Mouse (Mus musculus) intestine, embryonic 15.5 days (tissue): ENCODE measurements at regions not wholly inside any gene's neighbourhood (a gene's known extent, or its start where the extent isn't known, plus 50 kb on each side); places are given as distances from the start of the nearest gene placed in this dataset.

ENCODE experiments used
- ATAC-seq: fragments of 200-750 bp; cut with Nextera tagmentation; 2 replicates; pipeline ENCODE4 v1.8.0; 2017; ENCODE audit warnings: moderate TSS enrichment, moderate library complexity
- H3K27ac ChIP-seq: fragments of 300-500 bp; sonication (generic); 2 replicates; pipeline ENCODE4 v1.5.1; 2015; ENCODE audit warnings: mild to moderate bottlenecking, inconsistent platforms
- H3K27me3 ChIP-seq: fragments of 300-500 bp; sonication (generic); replicated peaks from 2 replicates; pipeline ENCODE4 v1.6.1; 2015; ENCODE audit warnings: inconsistent platforms
- H3K36me3 ChIP-seq: fragments of 300-500 bp; sonication (generic); 2 replicates; pipeline ENCODE4 v1.6.1; 2015; ENCODE audit warnings: inconsistent platforms
- H3K4me1 ChIP-seq: fragments of 300-500 bp; sonication (generic); replicated peaks from 2 replicates; pipeline ENCODE4 v1.6.1; 2015; ENCODE audit warnings: inconsistent platforms
- H3K4me2 ChIP-seq: fragments of 300-500 bp; sonication (generic); replicated peaks from 2 replicates; pipeline ENCODE4 v1.6.1; 2015; ENCODE audit warnings: mild to moderate bottlenecking, inconsistent platforms
- H3K4me3 ChIP-seq: fragments of 300-500 bp; sonication (generic); replicated peaks from 2 replicates; pipeline ENCODE4 v1.5.1; 2015; ENCODE audit warnings: inconsistent platforms
- H3K9ac ChIP-seq: fragments of 300-500 bp; sonication (generic); 2 replicates; pipeline ENCODE4 v1.6.1; 2015; ENCODE audit warnings: inconsistent platforms
- H3K9me3 ChIP-seq: fragments of 300-500 bp; sonication (generic); 2 replicates; pipeline ENCODE4 v1.6.1; 2016; ENCODE audit warnings: inconsistent platforms
- WGBS: fragments of 180-500 bp; shearing (Covaris S2); methylation state at CpG from one replicate; pipeline ENCODE4 v1.1.7; 2015; 5-methylcytosine and 5-hydroxymethylcytosine counted together

GRCm38 (mm10) chr13:107105510-107105909 is 83.6 kb upstream of the Kif2a start:
- H3K4me3 ChIP-seq = no peak overlapping the region
- H3K4me1 ChIP-seq = no peaks in the 10 kb centered on the region
- no peaks in the 10 kb centered on the region for H3K27me3 ChIP-seq
- H3K4me2 ChIP-seq = no peak overlapping the region
- H3K27ac ChIP-seq = no peak overlapping the region
- H3K9me3 ChIP-seq = no peaks in the 10 kb centered on the region
- no peak for ATAC-seq
- H3K36me3 ChIP-seq = no peaks in the 10 kb centered on the region
- WGBS = 68% methylated on average over 1 of the region's 1 CpGs
- no peak overlapping the region for H3K9ac ChIP-seq

- H3K27me3 ChIP-seq = no peaks in the 10 kb centered on the region
- H3K27ac ChIP-seq = no peak overlapping the region
- peak overlapping the region; percentile 33 for H3K4me2 ChIP-seq
- 22% methylated on average over 13 of the region's 13 CpGs for WGBS
- H3K4me3 ChIP-seq = no peak overlapping the region
- ATAC-seq = peak; percentile 87
- H3K4me1 ChIP-seq = no peaks in the 10 kb centered on the region
- H3K9me3 ChIP-seq = no peaks in the 10 kb centered on the region
- H3K36me3 ChIP-seq = no peaks in the 10 kb centered on the region
- H3K9ac ChIP-seq = no peak overlapping the region
These were observed 79.7 kb upstream of the Kif2a start for GRCm38 (mm10) chr13:107101598-107101997.

- H3K9ac ChIP-seq = no peak overlapping the region
- H3K4me3 ChIP-seq = no peak overlapping the region
- 62% methylated on average over 6 of the region's 6 CpGs for WGBS
- H3K27me3 ChIP-seq = no peaks in the 10 kb centered on the region
- no peaks in the 10 kb centered on the region for H3K4me1 ChIP-seq
- no peak overlapping the region for H3K4me2 ChIP-seq
- H3K9me3 ChIP-seq = no peaks in the 10 kb centered on the region
- H3K36me3 ChIP-seq = no peaks in the 10 kb centered on the region
- no peak overlapping the region for H3K27ac ChIP-seq
- ATAC-seq = peak; percentile 87; the same call in 1 of the 2 replicates
These were observed 79.0 kb upstream of the Kif2a start for GRCm38 (mm10) chr13:107100852-107101325.

- no peak overlapping the region for H3K9ac ChIP-seq
- no peak for ATAC-seq
- H3K4me1 ChIP-seq = no peaks in the 10 kb centered on the region
- no peak overlapping the region for H3K4me2 ChIP-seq
- H3K9me3 ChIP-seq = no peaks in the 10 kb centered on the region
- no peak overlapping the region for H3K27ac ChIP-seq
- H3K36me3 ChIP-seq = no peaks in the 10 kb centered on the region
- no peaks in the 10 kb centered on the region for H3K27me3 ChIP-seq
- no peak overlapping the region for H3K4me3 ChIP-seq
- 77% methylated on average over 3 of the region's 3 CpGs for WGBS
These were observed 78.2 kb upstream of the Kif2a start for GRCm38 (mm10) chr13:107100116-107100515.

- no peak for ATAC-seq
- Histone ChIP-seq H3K9ac (no peak overlapping the region), H3K27me3 (no peaks in the 10 kb centered on the region), H3K4me1 (no peaks in the 10 kb centered on the region), H3K4me2 (no peak overlapping the region), H3K36me3 (no peaks in the 10 kb centered on the region), H3K9me3 (no peaks in the 10 kb centered on the region), H3K4me3 (no peak overlapping the region), H3K27ac (no peak overlapping the region)
- WGBS = 92% methylated on average over 4 of the region's 4 CpGs
These were observed 75.1 kb upstream of the Kif2a start for GRCm38 (mm10) chr13:107097005-107097404.

DNA sequence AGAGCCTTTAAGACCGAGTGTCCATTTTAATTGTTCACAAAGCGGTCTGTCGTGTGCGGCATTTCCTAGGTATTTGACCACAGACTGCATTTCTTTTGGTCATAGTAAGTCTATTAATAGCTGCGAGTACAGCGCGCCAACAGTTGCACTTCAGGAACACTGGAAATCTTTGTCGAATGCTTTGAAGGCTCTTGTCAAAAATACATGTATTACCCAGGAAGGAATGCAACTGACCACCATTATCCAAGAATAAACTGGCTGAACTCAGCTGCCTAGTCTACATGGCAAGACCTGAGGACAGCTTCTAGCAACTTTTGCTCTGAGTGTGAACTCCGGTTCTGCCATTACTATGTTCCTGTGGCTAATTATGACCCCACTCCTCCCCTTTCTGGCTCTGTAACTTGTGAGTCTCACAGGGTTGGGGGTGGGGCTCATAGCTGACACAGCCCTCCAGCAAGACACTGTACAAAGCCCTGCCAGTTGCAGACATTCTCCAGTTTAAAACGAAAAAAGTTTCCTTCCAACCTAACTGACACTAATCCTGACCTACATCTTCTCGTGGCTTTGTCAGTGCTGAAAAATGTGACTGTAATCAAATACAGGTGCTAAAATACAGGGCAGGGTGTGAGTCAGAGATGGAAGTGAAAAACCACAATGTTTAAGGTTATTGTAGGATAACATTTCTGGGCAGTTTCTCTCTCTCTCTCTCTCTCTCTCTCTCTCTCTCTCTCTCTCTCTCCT is 73.2 kb upstream of the Kif2a start:
- no peaks in the 10 kb centered on the region for H3K9me3 ChIP-seq
- no peaks in the 10 kb centered on the region for H3K27me3 ChIP-seq
- H3K4me1 ChIP-seq = no peaks in the 10 kb centered on the region
- H3K4me3 ChIP-seq = no peak overlapping the region
- no peak for ATAC-seq
- H3K4me2 ChIP-seq = no peak overlapping the region
- no peak overlapping the region for H3K9ac ChIP-seq
- H3K36me3 ChIP-seq = no peaks in the 10 kb centered on the region
- no peak overlapping the region for H3K27ac ChIP-seq
- WGBS = 71% methylated on average over 11 of the region's 11 CpGs

DNA sequence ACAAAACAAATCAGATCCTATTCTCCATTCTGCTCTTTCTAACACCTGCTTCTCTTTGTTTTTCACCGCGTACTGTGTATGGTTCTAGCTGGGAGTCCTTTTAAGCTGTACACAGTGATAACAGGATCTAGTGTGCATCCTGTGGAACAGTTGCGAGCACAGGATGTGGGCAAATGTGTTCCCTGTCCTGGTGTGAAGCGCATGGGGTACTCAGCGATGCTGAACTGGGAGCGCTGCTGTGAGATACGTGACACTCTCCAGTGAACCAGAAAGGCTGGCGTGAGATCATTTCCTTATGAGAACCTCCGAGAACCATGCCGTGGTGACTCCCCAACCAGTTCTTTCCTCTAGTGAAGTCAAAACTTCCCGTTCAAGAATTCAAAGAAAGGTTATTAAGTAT is 72.6 kb upstream of the Kif2a start:
- Histone ChIP-seq H3K9me3 (no peaks in the 10 kb centered on the region), H3K4me3 (no peak overlapping the region), H3K27ac (no peak overlapping the region), H3K9ac (no peak overlapping the region), H3K27me3 (no peaks in the 10 kb centered on the region), H3K4me1 (no peaks in the 10 kb centered on the region), H3K4me2 (no peak overlapping the region), H3K36me3 (no peaks in the 10 kb centered on the region)
- 81% methylated on average over 11 of the region's 11 CpGs for WGBS
- no peak for ATAC-seq

GRCm38 (mm10) chr13:107093683-107094082 is 71.8 kb upstream of the Kif2a start:
- Histone ChIP-seq H3K9ac (no peak overlapping the region), H3K4me2 (no peak overlapping the region), H3K4me1 (no peaks in the 10 kb centered on the region), H3K9me3 (no peaks in the 10 kb centered on the region), H3K27ac (no peak overlapping the region), H3K27me3 (no peaks in the 10 kb centered on the region), H3K4me3 (no peak overlapping the region), H3K36me3 (no peaks in the 10 kb centered on the region)
- no peak for ATAC-seq
- WGBS = 96% methylated on average over 2 of the region's 2 CpGs

- Histone ChIP-seq H3K9ac (no peak overlapping the region), H3K4me2 (no peak overlapping the region), H3K4me3 (no peak overlapping the region), H3K27me3 (no peaks in the 10 kb centered on the region), H3K4me1 (no peaks in the 10 kb centered on the region), H3K9me3 (no peaks in the 10 kb centered on the region), H3K36me3 (no peaks in the 10 kb centered on the region), H3K27ac (no peak overlapping the region)
- WGBS = 66% methylated on average over 1 of the region's 1 CpGs
- no peak for ATAC-seq
These were observed 66.3 kb upstream of the Kif2a start for GRCm38 (mm10) chr13:107088198-107088597.

DNA sequence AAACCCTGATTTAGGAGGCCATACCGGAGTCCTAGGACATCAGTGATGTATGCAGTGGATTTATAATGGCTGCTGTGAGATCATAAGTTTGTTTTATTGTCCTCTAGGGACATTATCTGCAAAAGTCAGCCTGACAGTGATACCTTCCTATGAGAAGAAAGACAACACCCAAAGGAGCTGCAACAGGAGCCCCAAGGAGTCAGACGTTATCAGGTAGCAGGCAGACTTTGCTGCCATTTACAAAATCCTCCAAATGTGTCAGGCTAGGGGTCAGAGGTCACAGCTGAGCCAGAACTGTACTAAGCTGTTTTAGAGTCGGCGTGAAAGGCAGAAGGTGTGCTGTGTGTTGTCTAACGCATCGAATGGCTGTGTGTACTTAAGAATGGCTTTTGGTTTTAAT is 65.4 kb upstream of the Kif2a start:
- H3K4me3 ChIP-seq = no peak overlapping the region
- no peak overlapping the region for H3K27ac ChIP-seq
- WGBS = 60% methylated on average over 6 of the region's 6 CpGs
- no peak overlapping the region for H3K9ac ChIP-seq
- H3K4me2 ChIP-seq = no peak overlapping the region
- ATAC-seq = no peak
- no peaks in the 10 kb centered on the region for H3K36me3 ChIP-seq
- H3K27me3 ChIP-seq = no peaks in the 10 kb centered on the region
- H3K4me1 ChIP-seq = no peaks in the 10 kb centered on the region
- H3K9me3 ChIP-seq = no peaks in the 10 kb centered on the region

GRCm38 (mm10) chr13:107078085-107078484 is 56.2 kb upstream of the Kif2a start:
- H3K27me3 ChIP-seq = no peaks in the 10 kb centered on the region
- no peak for ATAC-seq
- H3K4me1 ChIP-seq = 0 out of 2 replicates have a peak, but pooled peaks cover 4% of the 10 kb centered on the region
- H3K9ac ChIP-seq = no peak overlapping the region
- no peak overlapping the region for H3K4me3 ChIP-seq
- H3K9me3 ChIP-seq = no peaks in the 10 kb centered on the region
- H3K36me3 ChIP-seq = no peaks in the 10 kb centered on the region
- no peak overlapping the region for H3K4me2 ChIP-seq
- H3K27ac ChIP-seq = no peak overlapping the region
- WGBS = 65% methylated on average over 1 of the region's 1 CpGs

DNA sequence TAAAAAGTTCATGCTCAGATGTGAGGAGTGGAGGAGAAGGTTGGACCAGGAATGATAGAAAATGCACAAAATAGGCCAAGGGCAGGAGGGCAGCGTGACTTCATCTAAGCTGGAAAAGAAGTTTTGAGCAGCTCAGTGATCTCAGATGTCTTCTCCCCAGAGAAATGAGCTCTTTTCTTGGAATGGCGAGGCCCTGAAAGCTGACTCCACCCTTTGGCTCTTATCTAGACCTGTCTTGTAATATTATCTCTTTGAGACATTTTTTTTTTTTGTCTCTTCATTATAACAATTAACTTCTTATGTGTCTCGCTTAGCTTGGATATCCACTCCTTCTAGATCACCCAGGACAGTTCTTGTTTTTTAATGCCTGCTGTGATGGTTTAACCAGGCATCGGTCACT is 53.0 kb upstream of the Kif2a start:
- H3K27me3 ChIP-seq = no peaks in the 10 kb centered on the region
- H3K4me1 ChIP-seq = 0 out of 2 replicates have a peak, but pooled peaks cover 4% of the 10 kb centered on the region
- no peak overlapping the region for H3K4me3 ChIP-seq
- no peaks in the 10 kb centered on the region for H3K9me3 ChIP-seq
- H3K36me3 ChIP-seq = no peaks in the 10 kb centered on the region
- H3K27ac ChIP-seq = no peak overlapping the region
- H3K9ac ChIP-seq = no peak overlapping the region
- WGBS = 88% methylated on average over 4 of the region's 4 CpGs
- H3K4me2 ChIP-seq = no peak overlapping the region
- no peak for ATAC-seq

GRCm38 (mm10) chr13:107073039-107073620 is 51.2 kb upstream of the Kif2a start:
- peak; percentile 75 for ATAC-seq
- Histone ChIP-seq H3K9me3 (no peaks in the 10 kb centered on the region), H3K4me3 (peak overlapping the region; percentile 15), H3K9ac (peak overlapping the region; percentile 18; the same call in 1 of the 2 replicates), H3K4me1 (0 out of 2 replicates have a peak, but pooled peaks cover 4% of the 10 kb centered on the region), H3K27me3 (no peaks in the 10 kb centered on the region), H3K4me2 (peak overlapping the region; percentile 55), H3K36me3 (no peaks in the 10 kb centered on the region), H3K27ac (no peak overlapping the region)
- 9% methylated on average over 14 of the region's 14 CpGs for WGBS
